Mouse (Mus musculus) liver, adult 2 months (tissue): ENCODE measurements at regions not wholly inside any gene's neighbourhood (a gene's known extent, or its start where the extent isn't known, plus 50 kb on each side); places are given as distances from the start of the nearest gene placed in this dataset.
A peak's percentile ranks its signal among the peaks of the same experiment; 100 is the strongest.

Experiments
- DNase-seq: peaks from one replicate; pipeline ENCODE4 v3.0.0-alpha.2; 2011; ENCODE audit warnings: low read depth, low spot score; ENCODE audit errors: extremely low read depth
- H3K27ac ChIP-seq: fragments of 200-500 bp; replicated peaks from 2 replicates; pipeline ENCODE4 v1.5.1; 2012; ENCODE audit warnings: low read depth, mild to moderate bottlenecking, control low read depth, inconsistent platforms, low read length; ENCODE audit not compliant: insufficient read depth
- H3K27me3 ChIP-seq: fragments of 200-500 bp; 2 replicates; pipeline ENCODE4 v1.6.1; 2012; ENCODE audit warnings: mild to moderate bottlenecking, moderate library complexity, low read length, inconsistent platforms; ENCODE audit not compliant: control insufficient read depth, insufficient read depth
- H3K36me3 ChIP-seq: fragments of 200-500 bp; 2 replicates; pipeline ENCODE4 v1.6.1; 2012; ENCODE audit warnings: low read length, inconsistent platforms; ENCODE audit not compliant: control insufficient read depth, insufficient read depth
- H3K4me1 ChIP-seq: fragments of 200-500 bp; 2 replicates; pipeline ENCODE4 v1.6.1; 2011; ENCODE audit warnings: low read length; ENCODE audit not compliant: control insufficient read depth, insufficient read depth
- H3K4me3 ChIP-seq: fragments of 200-500 bp; 2 replicates; pipeline ENCODE4 v1.5.1; 2011; ENCODE audit warnings: low read depth, mild to moderate bottlenecking, control low read depth, low read length, moderate library complexity; ENCODE audit not compliant: insufficient read depth
- H3K79me2 ChIP-seq: fragments of 200-500 bp; 2 replicates; pipeline ENCODE4 v1.6.1; 2012; ENCODE audit warnings: inconsistent platforms, mild to moderate bottlenecking, low read length, moderate library complexity; ENCODE audit not compliant: control insufficient read depth, insufficient read depth
- H3K9ac ChIP-seq: fragments of 200-500 bp; 2 replicates; pipeline ENCODE4 v1.6.1; 2012; ENCODE audit warnings: low read depth, mild to moderate bottlenecking, control low read depth, inconsistent platforms, low read length
- CTCF ChIP-seq: fragments of 200-500 bp; IDR thresholded peaks from 2 replicates; pipeline ENCODE4 v1.5.1; 2011; ENCODE audit warnings: low read depth, low read length, control low read depth
- POLR2A ChIP-seq: fragments of 200-500 bp; IDR thresholded peaks from 2 replicates; pipeline ENCODE4 v1.6.1; 2011; ENCODE audit warnings: low read length, control low read depth; ENCODE audit not compliant: insufficient read depth; ENCODE audit errors: extremely low read depth
- WGBS: fragments of 180-500 bp; shearing (Covaris S2); methylation state at CpG from one replicate; pipeline ENCODE4 v1.1.7; 2018; 5-methylcytosine and 5-hydroxymethylcytosine counted together

DNA sequence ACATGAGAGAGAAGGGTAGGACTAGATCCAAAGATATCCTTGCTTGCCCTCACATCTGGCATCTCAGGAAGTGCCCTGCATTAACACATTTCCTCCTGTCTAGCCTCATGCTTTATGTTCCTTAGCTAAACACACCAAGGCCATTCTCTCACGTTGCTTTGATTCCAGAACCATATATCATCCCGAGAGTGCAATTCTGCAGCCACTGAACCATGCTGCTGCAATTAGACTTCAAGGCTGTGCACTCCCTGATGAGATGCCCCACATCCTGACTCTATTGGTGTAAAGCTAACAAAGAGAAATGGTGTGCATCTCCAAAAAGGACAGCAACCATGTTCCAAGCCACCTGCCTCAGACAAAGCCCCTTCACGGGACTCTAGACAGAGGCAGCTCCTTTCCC is 1471.3 kb upstream of the Lrrc6 start:
- no peak overlapping the region for H3K27ac ChIP-seq

DNA sequence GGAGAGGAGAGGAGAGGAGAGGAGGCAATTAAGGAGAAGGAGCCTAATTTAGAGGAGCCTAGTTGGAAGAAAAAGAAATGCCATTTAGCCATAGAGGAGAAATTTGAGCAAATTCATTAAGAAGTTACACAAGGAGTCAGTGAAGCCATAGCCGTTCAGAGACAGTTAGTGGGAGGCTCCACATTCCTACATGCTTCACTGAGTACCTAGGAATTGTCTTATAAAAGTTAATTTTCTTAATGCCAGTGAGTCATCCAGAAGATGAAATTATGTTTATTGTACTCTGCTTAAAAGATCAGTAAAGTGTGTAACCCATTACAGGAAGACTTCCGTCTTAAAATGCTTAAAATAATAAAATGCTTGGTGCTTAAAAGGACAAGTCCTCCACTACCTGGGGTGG is 1453.5 kb upstream of the Lrrc6 start:
- Histone ChIP-seq H3K9ac (no peak overlapping the region), H3K27ac (no peak overlapping the region), H3K79me2 (no peaks in the 10 kb centered on the region), H3K36me3 (no peaks in the 10 kb centered on the region), H3K4me3 (no peak overlapping the region), H3K27me3 (no peaks in the 10 kb centered on the region), H3K4me1 (no peaks in the 10 kb centered on the region)
- WGBS, result 85% methylated on average over 2 of the region's 2 CpGs
- TF ChIP-seq CTCF, result no peak
- TF ChIP-seq POLR2A, result no peak
- DNase-seq, result no peak

More for the DNA sequence above, 1471.3 kb upstream of the Lrrc6 start:
- Histone ChIP-seq H3K4me3 (no peak overlapping the region), H3K4me1 (no peaks in the 10 kb centered on the region), H3K9ac (no peak overlapping the region), H3K79me2 (no peaks in the 10 kb centered on the region), H3K27me3 (no peaks in the 10 kb centered on the region; the same call in 1 of the 2 replicates), H3K36me3 (no peaks in the 10 kb centered on the region)
- TF ChIP-seq POLR2A, result no peak
- TF ChIP-seq CTCF, result no peak
- DNase-seq, result no peak
- WGBS, result 64% methylated on average over 3 of the region's 3 CpGs

DNA sequence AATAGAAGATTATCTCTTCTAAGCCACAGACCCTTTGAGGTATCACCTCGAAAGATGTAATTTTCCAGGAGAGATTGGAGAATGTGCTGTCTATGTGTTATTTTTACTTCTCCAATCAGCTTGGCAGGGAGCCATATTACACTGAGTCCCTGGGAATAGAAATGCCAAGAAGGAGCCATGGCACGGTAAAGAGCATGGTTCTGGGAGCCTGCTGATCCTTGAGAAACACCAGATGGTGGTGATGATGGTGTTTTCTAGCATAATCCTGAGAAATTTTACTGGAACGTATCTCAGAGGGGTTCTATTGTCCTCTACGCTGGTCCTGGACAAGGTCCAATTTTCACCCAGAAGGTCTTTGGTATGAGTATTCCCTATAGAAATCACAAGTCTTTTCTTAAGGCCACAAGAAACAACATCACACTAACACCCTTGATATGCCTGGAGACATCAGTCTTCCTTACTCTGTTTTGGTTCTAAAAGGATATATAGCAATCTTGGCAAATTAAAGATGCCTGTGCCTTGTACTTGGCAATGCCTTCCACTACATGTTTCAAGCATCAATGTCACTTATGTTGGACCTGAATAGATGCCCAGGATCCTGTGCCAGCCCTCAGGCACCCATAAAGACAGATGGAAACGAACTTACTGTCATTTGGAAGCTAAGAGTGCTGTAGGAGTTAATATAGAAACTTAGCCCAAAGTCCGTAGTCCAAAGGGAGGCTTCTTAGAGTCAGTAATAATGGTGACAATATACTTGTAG is 1449.8 kb upstream of the Lrrc6 start:
- Histone ChIP-seq H3K79me2 (no peaks in the 10 kb centered on the region), H3K4me3 (no peak overlapping the region), H3K27me3 (no peaks in the 10 kb centered on the region), H3K27ac (no peak overlapping the region), H3K9ac (no peak overlapping the region), H3K36me3 (no peaks in the 10 kb centered on the region), H3K4me1 (no peaks in the 10 kb centered on the region)
- WGBS, result 74% methylated on average over 6 of the region's 6 CpGs
- no peak for TF ChIP-seq CTCF
- no peak for TF ChIP-seq POLR2A
- DNase-seq, result no peak

DNA sequence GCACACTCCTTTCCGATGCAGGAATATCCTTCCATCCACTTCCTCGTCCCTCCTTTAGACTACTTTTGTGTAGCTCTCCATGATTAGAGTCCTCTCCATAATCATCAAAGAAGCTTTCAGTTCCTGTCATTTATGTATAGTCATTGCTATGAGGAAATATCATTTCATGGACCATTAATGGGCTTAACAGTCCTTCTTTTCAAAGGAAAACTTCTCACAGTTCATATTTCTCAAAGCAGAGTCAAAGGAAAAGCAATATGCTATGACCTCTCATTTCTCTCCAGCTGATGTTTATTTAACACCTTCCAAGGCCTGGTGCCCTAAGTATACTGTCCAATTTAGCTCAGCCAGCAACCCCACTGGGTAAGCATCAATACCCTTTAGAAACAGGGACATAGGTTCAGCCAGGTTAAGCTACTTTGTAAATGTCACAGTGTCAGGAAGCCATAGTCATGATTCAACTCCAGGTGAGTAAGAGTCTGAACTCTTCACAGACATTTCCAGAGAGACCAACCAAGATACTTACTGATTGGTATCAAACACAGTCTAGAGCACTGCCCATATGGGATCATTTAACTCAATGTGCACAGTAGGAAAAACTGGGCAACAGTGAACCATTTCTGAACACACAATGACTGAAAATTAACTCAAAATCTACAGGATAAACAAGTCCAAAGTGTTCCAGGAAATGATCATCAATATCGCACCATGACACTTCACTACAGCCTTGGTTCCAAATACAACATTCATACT is 1443.8 kb upstream of the Lrrc6 start:
- Histone ChIP-seq H3K4me1 (no peaks in the 10 kb centered on the region), H3K79me2 (no peaks in the 10 kb centered on the region), H3K36me3 (no peaks in the 10 kb centered on the region), H3K4me3 (no peak overlapping the region), H3K27me3 (no peaks in the 10 kb centered on the region), H3K27ac (no peak overlapping the region), H3K9ac (no peak overlapping the region)
- peak; percentile 30 for DNase-seq
- 84% methylated on average over 3 of the region's 3 CpGs for WGBS
- TF ChIP-seq POLR2A (no peak), CTCF (no peak)

DNA sequence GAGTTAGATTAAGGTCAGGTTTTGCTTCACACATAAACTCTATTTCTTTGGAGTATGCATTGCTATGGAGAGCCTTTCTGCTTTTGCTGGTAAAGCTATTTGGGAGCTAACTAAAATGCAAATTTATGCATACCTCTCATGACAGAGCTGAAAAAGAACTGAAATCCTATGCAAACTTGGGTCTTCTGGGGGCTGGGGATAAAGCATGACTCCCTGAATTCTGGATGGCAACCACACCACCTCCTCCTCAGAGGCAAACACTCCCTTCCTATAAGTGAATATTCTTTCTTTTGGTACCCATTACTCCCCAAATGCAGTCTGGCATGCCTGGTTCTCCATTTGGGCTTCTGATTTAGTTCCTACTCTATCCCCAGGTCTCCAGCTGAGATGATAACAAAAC is 1442.3 kb upstream of the Lrrc6 start:
- DNase-seq, result no peak
- Histone ChIP-seq H3K79me2 (no peaks in the 10 kb centered on the region), H3K27ac (no peak overlapping the region), H3K27me3 (no peaks in the 10 kb centered on the region), H3K9ac (no peak overlapping the region), H3K4me3 (no peak overlapping the region), H3K36me3 (no peaks in the 10 kb centered on the region), H3K4me1 (no peaks in the 10 kb centered on the region)
- TF ChIP-seq POLR2A (no peak), CTCF (no peak)

DNA sequence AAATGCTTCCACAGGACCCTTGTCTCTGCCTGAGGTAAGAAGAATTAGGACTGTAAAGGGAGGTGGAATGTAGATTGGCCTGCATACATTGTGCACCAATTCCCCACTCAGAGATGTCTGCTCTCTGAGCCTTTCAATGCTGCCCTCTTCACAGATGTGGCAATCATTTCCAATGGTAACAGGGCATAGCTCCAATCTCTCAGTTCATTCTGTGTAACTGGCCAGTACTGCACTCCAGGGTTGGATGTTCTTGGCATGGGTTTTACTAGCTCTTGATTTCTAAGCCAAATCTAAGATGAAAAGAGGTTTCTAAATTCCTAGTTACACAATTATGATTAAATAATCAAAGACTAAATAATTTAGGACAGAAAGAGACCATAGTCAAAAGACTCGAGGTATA is 1439.8 kb upstream of the Lrrc6 start:
- H3K79me2 ChIP-seq, result no peaks in the 10 kb centered on the region
- H3K4me3 ChIP-seq, result no peak overlapping the region
- DNase-seq, result peak; percentile 90
- no peak overlapping the region for H3K27ac ChIP-seq
- TF ChIP-seq POLR2A (no peak), CTCF (no peak)
- WGBS, result 12% methylated on average over 1 of the region's 1 CpGs
- no peaks in the 10 kb centered on the region for H3K27me3 ChIP-seq
- no peaks in the 10 kb centered on the region for H3K4me1 ChIP-seq
- no peaks in the 10 kb centered on the region for H3K36me3 ChIP-seq
- H3K9ac ChIP-seq, result no peak overlapping the region
